Mouse (Mus musculus): ENCODE measurements around the gene Olfr1474. TPM values are rescaled to one million over a fixed set of nuclear protein-coding genes. Genes with fewer than 3 reads are reported as not detected.
"Not testable (repeated sequence)": the region's sequence is repeated elsewhere in the genome, so short reads cannot be mapped to it uniquely, and the experiment has no call there.

Olfr1474 gene
- total RNA-seq (2021) = not detected
- long read RNA-seq, experiment 1 = 0 reads
- long read RNA-seq, experiment 2 = 0 reads

DNA sequence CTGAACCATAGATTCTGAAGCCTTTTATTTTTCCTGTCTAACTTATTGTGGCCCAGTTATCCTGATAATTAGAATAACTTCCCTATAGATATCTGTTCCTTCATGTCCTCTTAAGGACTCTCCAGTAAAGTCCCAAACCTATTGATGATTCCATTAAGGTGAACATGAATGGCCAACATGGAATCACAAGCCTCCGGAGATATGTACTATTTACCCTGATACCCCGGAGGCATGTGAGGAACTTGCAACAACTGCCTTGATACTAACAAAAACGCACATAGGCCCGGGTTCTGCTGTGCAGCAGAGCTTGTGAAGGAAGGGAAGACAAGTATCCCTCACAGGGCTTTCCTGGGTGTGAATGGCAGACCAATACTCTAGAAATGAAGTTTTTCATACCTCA lies at the start of gene Olfr1474:
TSS of gene Olfr1474 (plus strand) at position 301 of the 400 bp plus-strand sequence.
- intact Hi-C loops (cut with DNase I); DNase-seq (ENCODE audit: low spot score in 2 of 2): not testable (repeated sequence)

DNA sequence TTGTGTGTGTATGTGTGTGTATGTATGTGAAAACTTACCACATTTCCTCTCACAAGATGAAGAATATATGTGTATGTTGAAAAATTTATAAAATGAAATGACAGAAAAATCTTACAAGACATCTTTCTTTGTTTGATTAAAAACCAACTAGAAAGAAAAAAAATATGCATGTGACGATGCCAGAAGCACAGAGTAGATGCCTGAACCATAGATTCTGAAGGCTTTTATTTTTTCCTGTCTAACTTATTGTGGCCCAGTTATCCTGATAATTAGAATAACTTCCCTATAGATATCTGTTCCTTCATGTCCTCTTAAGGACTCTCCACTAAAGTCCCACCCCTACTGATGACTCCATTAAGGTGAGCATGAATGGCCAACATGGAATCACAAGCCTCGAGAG lies 26.3 kb upstream of the Olfr1474 start, which contains the start of gene Olfr1471:
TSS of gene Olfr1471 (plus strand) at position 301 of the 400 bp plus-strand sequence.
- intact Hi-C loops (cut with DNase I); DNase-seq (ENCODE audit: low spot score in 2 of 2): not testable (repeated sequence)

DNA sequence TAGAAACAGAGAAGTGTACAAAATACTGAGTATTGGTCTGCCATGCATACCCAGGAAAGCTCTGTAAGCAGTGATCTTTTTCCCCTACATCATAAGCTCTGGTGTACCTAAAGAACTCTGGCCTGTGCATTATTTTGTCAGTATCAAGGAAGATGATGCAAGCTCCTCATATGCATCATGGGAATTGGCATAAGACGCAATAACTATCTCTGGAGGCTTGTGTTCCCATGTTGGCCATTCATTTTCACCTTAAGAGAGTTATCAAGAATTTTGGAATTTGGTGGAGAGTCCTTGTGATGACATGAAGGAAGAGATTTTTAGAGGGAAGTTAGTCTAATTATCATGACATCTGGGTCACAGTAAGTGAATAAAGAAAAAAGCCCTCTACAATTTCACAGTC lies 13.4 kb upstream of the Olfr1474 start, which contains the start of gene Olfr1472:
TSS of gene Olfr1472 (minus strand) at position 101 of the 400 bp plus-strand sequence.
- intact Hi-C loops (cut with DNase I) = no loop called here
- DNase-seq (ENCODE audit: low spot score in 2 of 2) = no peak

DNA sequence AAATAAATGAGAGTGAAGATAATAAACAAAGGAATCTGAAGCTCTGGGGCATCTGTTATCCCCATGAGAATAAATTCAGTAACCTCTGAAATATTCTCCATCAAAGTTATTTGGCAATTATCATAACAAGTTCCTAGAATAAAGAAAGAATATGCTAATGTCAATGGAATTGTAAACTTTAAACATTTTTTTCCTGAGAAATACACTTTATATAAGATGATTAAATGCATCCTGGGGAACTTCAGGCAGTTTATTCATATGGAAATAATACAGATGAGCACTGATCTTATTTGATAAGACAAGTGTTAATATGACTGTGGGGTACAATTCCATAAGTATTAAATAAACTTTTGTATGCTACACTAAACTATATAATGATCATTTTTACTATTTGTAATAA lies 10.7 kb downstream of the Olfr1474 start, which contains the start of gene Olfr1475:
TSS of gene Olfr1475 (minus strand) at position 101 of the 400 bp plus-strand sequence.
- intact Hi-C loops (cut with DNase I) = no loop called here
- DNase-seq (ENCODE audit: low spot score in 2 of 2) = no peak

DNA sequence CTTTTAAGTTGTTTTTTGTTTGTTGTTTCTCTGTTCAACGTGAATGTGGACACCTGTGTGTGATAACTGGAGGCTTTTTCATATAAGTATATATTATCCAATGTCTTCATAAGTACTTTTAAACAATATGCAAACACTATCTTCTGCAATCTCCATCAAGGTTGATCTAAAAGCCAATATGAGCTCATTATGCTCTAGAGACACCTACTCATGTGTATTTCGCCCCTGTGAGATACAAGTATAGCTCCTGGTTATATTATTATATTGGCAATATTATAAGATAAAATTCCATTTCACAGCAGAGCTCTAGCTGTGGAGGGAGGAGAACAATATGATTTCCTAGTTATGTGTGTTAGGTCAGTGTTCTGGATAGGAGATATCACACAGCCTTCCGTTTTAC lies 30.9 kb downstream of the Olfr1474 start, which contains the start of gene Olfr1477:
TSS of gene Olfr1477 (plus strand) at position 301 of the 400 bp plus-strand sequence.
- intact Hi-C loops (cut with DNase I) = no loop called here
- DNase-seq (ENCODE audit: low spot score in 2 of 2) = no peak

Other genes starting within 250 kb of the Olfr1474 start
- gene Olfr1463, start 238.2 kb upstream of the Olfr1474 start, total RNA-seq (2021) = not detected
- gene Olfr1465, start 154.0 kb upstream of the Olfr1474 start, total RNA-seq (2021) = not detected
- not detected for gene Olfr1466, start 130.7 kb upstream of the Olfr1474 start, total RNA-seq (2021)
- not detected for gene Olfr1467, start 107.3 kb upstream of the Olfr1474 start, total RNA-seq (2021)
- not detected for gene Olfr1469, start 61.7 kb upstream of the Olfr1474 start, total RNA-seq (2021)
- gene Olfr1471, start 26.2 kb upstream of the Olfr1474 start, total RNA-seq (2021) = not detected
- gene Olfr1472, start 13.5 kb upstream of the Olfr1474 start, total RNA-seq (2021) = not detected
- not detected for gene Olfr1475, start 10.6 kb downstream of the Olfr1474 start, total RNA-seq (2021)
- gene Olfr1477, start 31.0 kb downstream of the Olfr1474 start, total RNA-seq (2021) = not detected
- gene Olfr1480, start 58.3 kb downstream of the Olfr1474 start, total RNA-seq (2021) = not detected
- not detected for gene Olfr1484, start 113.9 kb downstream of the Olfr1474 start, total RNA-seq (2021)
- not detected for gene Olfr1487, start 147.8 kb downstream of the Olfr1474 start, total RNA-seq (2021)
- gene Olfr1489, start 162.1 kb downstream of the Olfr1474 start, total RNA-seq (2021) = not detected
- not detected for gene Olfr1490, start 181.5 kb downstream of the Olfr1474 start, total RNA-seq (2021)
- gene Olfr1491, start 227.7 kb downstream of the Olfr1474 start, total RNA-seq (2021) = not detected

All from left cerebral cortex, postnatal 14 days (tissue).